Mouse (Mus musculus) neural tube, embryonic 13.5 days (tissue): Measurements from ENCODE around the gene Surf4. TPM values are rescaled to one million over a fixed set of nuclear protein-coding genes. Genes with fewer than 3 reads are reported as not detected.

Experiments used
- ATAC-seq: fragments of 200-750 bp; cut with Nextera tagmentation; 2 replicates; pipeline ENCODE4 v1.8.0; 2017; ENCODE audit warnings: low read depth, mild to moderate bottlenecking, moderate TSS enrichment, moderate library complexity
- H3K27ac ChIP-seq: fragments of 300-500 bp; sonication (generic); replicated peaks from 2 replicates; pipeline ENCODE4 v1.5.1; 2015; ENCODE audit warnings: moderate library complexity, mild to moderate bottlenecking, inconsistent platforms
- H3K27me3 ChIP-seq: fragments of 300-500 bp; sonication (generic); 2 replicates; pipeline ENCODE4 v1.6.1; 2015; ENCODE audit warnings: mild to moderate bottlenecking, inconsistent platforms
- H3K36me3 ChIP-seq: fragments of 300-500 bp; sonication (generic); 2 replicates; pipeline ENCODE4 v1.6.1; 2015; ENCODE audit warnings: mild to moderate bottlenecking, inconsistent platforms
- H3K4me1 ChIP-seq: fragments of 300-500 bp; sonication (generic); replicated peaks from 2 replicates; pipeline ENCODE4 v1.6.1; 2015; ENCODE audit warnings: inconsistent platforms
- H3K4me2 ChIP-seq: fragments of 300-500 bp; sonication (generic); 2 replicates; pipeline ENCODE4 v1.6.1; 2015; ENCODE audit warnings: inconsistent platforms, mild to moderate bottlenecking, moderate library complexity
- H3K4me3 ChIP-seq: fragments of 300-500 bp; sonication (generic); 2 replicates; pipeline ENCODE4 v1.5.1; 2015; ENCODE audit warnings: mild to moderate bottlenecking, inconsistent platforms
- H3K9ac ChIP-seq: fragments of 300-500 bp; sonication (generic); 2 replicates; pipeline ENCODE4 v1.6.1; 2015; ENCODE audit warnings: moderate library complexity, mild to moderate bottlenecking, inconsistent platforms
- H3K9me3 ChIP-seq: fragments of 300-500 bp; sonication (generic); 2 replicates; pipeline ENCODE4 v1.6.1; 2016; ENCODE audit warnings: inconsistent platforms
- WGBS: fragments of 180-500 bp; shearing (Covaris S2); methylation state at CpG from one replicate; pipeline ENCODE4 v1.1.7; 2015; 5-methylcytosine and 5-hydroxymethylcytosine counted together
- polyA plus RNA-seq: library from polyadenylated mRNA; unstranded; fragments of >200 nt; fragmentation: Nextera tagmentation; extraction: Ambion mirVana; gene quantifications from 2 replicates; pipeline ENCODE4 v1.2.1, GENCODE M21; 2015

Gene Surf4
- polyA plus RNA-seq, 1 experiment from 2014 or later: 119 TPM

- Histone ChIP-seq H3K27ac (no peak overlapping the region), H3K9me3 (no peaks in the 10 kb centered on the region), H3K4me2 (no peak overlapping the region), H3K27me3 (no peaks in the 10 kb centered on the region), H3K4me3 (no peak overlapping the region), H3K9ac (no peak overlapping the region), H3K36me3 (peaks cover 74% of the 10 kb centered on the region), H3K4me1 (peaks cover 26% of the 10 kb centered on the region)
- no peak for ATAC-seq
- 89% methylated on average over 6 of the region's 6 CpGs for WGBS
Measured at GRCm38 (mm10) chr2:26920190-26920855, 13.4 kb downstream of the Surf4 start.

- no peak overlapping the region for H3K27ac ChIP-seq
- peaks cover 32% of the 10 kb centered on the region for H3K4me1 ChIP-seq
- no peak overlapping the region for H3K4me2 ChIP-seq
- no peak overlapping the region for H3K9ac ChIP-seq
- H3K4me3 ChIP-seq: no peak overlapping the region
- no peak for ATAC-seq
- no peaks in the 10 kb centered on the region for H3K9me3 ChIP-seq
- no peaks in the 10 kb centered on the region for H3K27me3 ChIP-seq
- 95% methylated on average over 3 of the region's 3 CpGs for WGBS
- H3K36me3 ChIP-seq: peaks cover 69% of the 10 kb centered on the region
Measured at GRCm38 (mm10) chr2:26919684-26920083, 14.0 kb downstream of the Surf4 start.

GRCm38 (mm10) chr2:26916738-26917137, 17.0 kb downstream of the Surf4 start:
- Histone ChIP-seq H3K9ac (peak overlapping the region; percentile 85), H3K4me3 (peak overlapping the region; percentile 83), H3K4me2 (peak overlapping the region; percentile 98), H3K4me1 (peaks cover 46% of the 10 kb centered on the region), H3K27me3 (no peaks in the 10 kb centered on the region), H3K9me3 (no peaks in the 10 kb centered on the region), H3K27ac (peak overlapping the region; percentile 80), H3K36me3 (peaks cover 69% of the 10 kb centered on the region)
- WGBS: 3% methylated on average over 13 of the region's 13 CpGs
- ATAC-seq: peak; percentile 7; the same call in 1 of the 2 replicates

- H3K4me3 ChIP-seq: peak within 1 kb of the TSS; percentile 83
- 1% methylated on average over 47 of the region's 47 CpGs for WGBS
- peak within 1 kb of the TSS; percentile 98 for H3K4me2 ChIP-seq
- peaks cover 67% of the 10 kb centered on the region for H3K36me3 ChIP-seq
- peak within 1 kb of the TSS; percentile 85 for H3K9ac ChIP-seq
- peak within 1 kb of the TSS; percentile 80 for H3K27ac ChIP-seq
- H3K9me3 ChIP-seq: no peaks in the 10 kb centered on the region
- peaks cover 50% of the 10 kb centered on the region for H3K4me1 ChIP-seq
- peak; percentile 78 for ATAC-seq
- H3K27me3 ChIP-seq: no peaks in the 10 kb centered on the region
Measured at GRCm38 (mm10) chr2:26915927-26916728, 17.6 kb downstream of the Surf4 start, which contains the start of the genes Surf2 and Surf1. TSS of gene Surf2 (plus strand) at chr2:26916367. TSS of gene Surf1 (minus strand) at chr2:26916530.

GRCm38 (mm10) chr2:26914148-26914941, 19.4 kb downstream of the Surf4 start:
- Histone ChIP-seq H3K27me3 (no peaks in the 10 kb centered on the region), H3K9me3 (no peaks in the 10 kb centered on the region), H3K4me1 (peaks cover 56% of the 10 kb centered on the region), H3K4me2 (peak overlapping the region; percentile 98), H3K27ac (no peak overlapping the region), H3K9ac (no peak overlapping the region), H3K4me3 (no peak overlapping the region), H3K36me3 (peaks cover 49% of the 10 kb centered on the region)
- no peak for ATAC-seq
- WGBS: 55% methylated on average over 8 of the region's 8 CpGs

- Histone ChIP-seq H3K36me3 (peaks cover 43% of the 10 kb centered on the region), H3K27ac (no peak overlapping the region), H3K9me3 (no peaks in the 10 kb centered on the region), H3K27me3 (no peaks in the 10 kb centered on the region), H3K4me1 (peaks cover 64% of the 10 kb centered on the region), H3K4me3 (no peak overlapping the region), H3K4me2 (no peak overlapping the region), H3K9ac (no peak overlapping the region)
- no peak for ATAC-seq
- 83% methylated on average over 17 of the region's 17 CpGs for WGBS
Measured at GRCm38 (mm10) chr2:26913416-26914147, 20.1 kb downstream of the Surf4 start.

GRCm38 (mm10) chr2:26912253-26912770, 21.4 kb downstream of the Surf4 start:
- H3K9me3 ChIP-seq: no peaks in the 10 kb centered on the region
- H3K36me3 ChIP-seq: peaks cover 48% of the 10 kb centered on the region
- H3K4me3 ChIP-seq: peak overlapping the region; percentile 96
- H3K4me1 ChIP-seq: peaks cover 64% of the 10 kb centered on the region
- H3K4me2 ChIP-seq: peak overlapping the region; percentile 100
- peak overlapping the region; percentile 99 for H3K9ac ChIP-seq
- no peak for ATAC-seq
- H3K27me3 ChIP-seq: no peaks in the 10 kb centered on the region
- H3K27ac ChIP-seq: 0 out of 2 replicates have a peak overlapping the region, but pooled peaks have one; percentile 93
- WGBS: 74% methylated on average over 5 of the region's 5 CpGs

GRCm38 (mm10) chr2:26910994-26911765, 22.5 kb downstream of the Surf4 start:
- Histone ChIP-seq H3K4me1 (peaks cover 61% of the 10 kb centered on the region), H3K4me3 (peak overlapping the region; percentile 96), H3K36me3 (peaks cover 59% of the 10 kb centered on the region), H3K4me2 (peak overlapping the region; percentile 100), H3K27ac (peak overlapping the region; percentile 93), H3K9me3 (no peaks in the 10 kb centered on the region), H3K27me3 (no peaks in the 10 kb centered on the region), H3K9ac (peak overlapping the region; percentile 99)
- peak; percentile 57 for ATAC-seq
- under 1% methylated on average over 37 of the region's 37 CpGs for WGBS

- peak; percentile 91 for ATAC-seq
- Histone ChIP-seq H3K4me3 (peak within 1 kb of the TSS; percentile 96), H3K9ac (peak within 1 kb of the TSS; percentile 99), H3K9me3 (no peaks in the 10 kb centered on the region), H3K4me2 (peak within 1 kb of the TSS; percentile 100), H3K27ac (peak within 1 kb of the TSS; percentile 93), H3K27me3 (no peaks in the 10 kb centered on the region), H3K4me1 (peaks cover 55% of the 10 kb centered on the region), H3K36me3 (peaks cover 67% of the 10 kb centered on the region)
- WGBS: under 1% methylated on average over 69 of the region's 74 CpGs
Measured at GRCm38 (mm10) chr2:26910124-26910993, 23.4 kb downstream of the Surf4 start, which contains the start of the genes Med22 and Rpl7a. TSS of gene Med22 (minus strand) at chr2:26910677. TSS of gene Rpl7a (plus strand) at chr2:26910764.

GRCm38 (mm10) chr2:26909387-26909784, 24.3 kb downstream of the Surf4 start:
- H3K27ac ChIP-seq: peak overlapping the region; percentile 83; the same call in 1 of the 2 replicates
- H3K27me3 ChIP-seq: no peaks in the 10 kb centered on the region
- peaks cover 72% of the 10 kb centered on the region for H3K36me3 ChIP-seq
- peak overlapping the region; percentile 89 for H3K4me2 ChIP-seq
- peak overlapping the region; percentile 96 for H3K4me3 ChIP-seq
- H3K9ac ChIP-seq: peak overlapping the region; percentile 90
- no peaks in the 10 kb centered on the region for H3K9me3 ChIP-seq
- no peak for ATAC-seq
- peaks cover 46% of the 10 kb centered on the region for H3K4me1 ChIP-seq
